Mouse (Mus musculus) spleen, postnatal 14 days (tissue): ENCODE data around the gene Ptpn4.

ENCODE experiments used
- DNase-seq, 2 experiments: peaks; one replicate each; pipeline ENCODE4 v3.0.0; 2021 to 2022; ENCODE audit warnings: low spot score in 2 of 2

Gene Ptpn4

DNA sequence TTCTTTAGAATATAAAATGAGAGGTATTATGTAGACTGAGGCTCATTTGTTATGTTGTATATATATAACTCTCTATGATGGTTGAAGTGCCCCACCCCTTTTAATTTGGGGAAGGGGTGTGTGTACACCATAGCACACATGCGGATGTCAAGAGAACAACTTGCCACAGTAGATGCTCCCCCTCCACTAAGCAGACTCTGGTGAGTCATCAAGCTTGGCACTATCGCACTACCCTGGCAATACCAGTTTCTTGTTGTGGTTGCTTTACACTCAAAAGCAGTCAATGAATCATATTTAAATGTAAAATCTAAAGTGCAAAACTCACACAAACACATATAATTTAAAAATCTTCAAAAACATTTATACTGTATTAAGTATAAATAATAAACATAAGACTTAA, 31.4 kb downstream of the Ptpn4 start:
- DNase-seq = no peak

DNA sequence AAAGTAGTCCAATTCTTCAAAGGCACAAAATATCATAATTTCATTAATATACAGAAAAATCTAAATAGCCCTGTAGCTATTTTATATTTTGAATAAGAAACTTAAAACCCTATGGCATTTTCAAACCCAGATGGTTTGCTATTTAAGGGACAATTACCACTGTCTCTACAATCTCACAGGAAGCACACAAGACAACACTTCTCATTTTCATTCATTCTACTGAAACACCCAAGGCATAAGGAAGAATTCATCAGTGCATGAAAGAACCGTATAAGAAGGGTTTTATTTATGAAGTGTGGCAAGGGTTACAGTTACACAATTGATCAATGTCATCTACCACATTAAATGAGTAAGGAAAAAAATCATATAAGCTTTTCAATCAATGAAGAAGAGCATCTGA, 32.8 kb downstream of the Ptpn4 start:
- DNase-seq = no peak

DNA sequence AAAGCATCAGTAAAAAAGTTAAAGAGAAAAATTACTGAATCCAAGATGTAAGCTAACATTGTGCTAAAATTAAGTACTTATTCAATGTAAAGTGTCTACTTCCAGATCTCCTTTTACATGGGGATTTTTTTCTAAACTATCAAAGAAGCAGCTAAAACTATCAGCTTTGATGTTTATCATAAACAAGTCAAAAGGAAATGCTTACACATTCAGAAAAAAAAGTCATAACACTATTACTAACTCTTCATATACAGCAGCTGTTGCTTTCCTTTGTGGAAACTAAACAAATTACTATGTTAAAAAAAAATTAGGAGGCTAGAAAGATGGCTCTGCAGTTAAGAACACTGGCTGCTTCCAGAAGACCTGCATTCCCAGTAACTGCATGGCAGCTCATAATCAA, 42.2 kb downstream of the Ptpn4 start:
- no peak for DNase-seq

DNA sequence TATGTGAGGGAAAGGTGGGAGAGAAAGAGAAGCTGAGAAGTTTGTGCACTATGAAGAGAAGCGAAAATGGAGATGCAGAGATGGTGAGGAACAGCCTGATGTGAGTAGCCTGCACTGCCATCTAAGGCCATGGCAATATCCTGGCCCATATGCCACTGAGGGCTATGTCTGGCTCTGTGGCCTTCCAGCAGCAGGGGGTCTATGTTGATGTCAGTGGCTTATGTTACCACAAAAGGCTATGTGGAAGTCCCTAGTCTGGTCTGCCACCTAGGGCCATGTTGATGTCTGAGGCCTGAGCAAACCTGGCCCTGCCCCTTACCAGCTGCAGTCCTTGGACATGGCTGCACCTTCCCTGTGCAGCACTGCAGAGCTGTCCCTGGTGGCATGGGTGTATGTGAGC, 43.1 kb downstream of the Ptpn4 start:
- DNase-seq = no peak

DNA sequence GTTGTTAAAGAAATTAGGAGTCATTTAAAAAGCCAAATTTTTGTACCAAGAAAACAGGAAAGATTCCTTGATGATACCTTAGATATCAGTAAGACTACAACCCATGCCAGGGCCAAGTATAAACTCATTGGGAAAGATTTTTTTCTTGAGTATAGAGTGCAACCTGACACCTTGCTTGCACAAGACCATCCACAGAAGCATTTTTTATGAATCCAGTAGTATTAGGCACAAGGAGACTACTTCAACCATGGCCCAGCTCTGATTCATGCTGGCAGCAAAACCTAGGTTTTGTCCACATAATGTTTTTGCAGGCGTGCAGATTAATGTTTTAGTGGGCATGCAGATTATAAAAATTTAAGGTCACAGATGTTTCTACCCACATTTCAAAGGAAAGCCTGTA, 46.8 kb downstream of the Ptpn4 start:
- DNase-seq = no peak

DNA sequence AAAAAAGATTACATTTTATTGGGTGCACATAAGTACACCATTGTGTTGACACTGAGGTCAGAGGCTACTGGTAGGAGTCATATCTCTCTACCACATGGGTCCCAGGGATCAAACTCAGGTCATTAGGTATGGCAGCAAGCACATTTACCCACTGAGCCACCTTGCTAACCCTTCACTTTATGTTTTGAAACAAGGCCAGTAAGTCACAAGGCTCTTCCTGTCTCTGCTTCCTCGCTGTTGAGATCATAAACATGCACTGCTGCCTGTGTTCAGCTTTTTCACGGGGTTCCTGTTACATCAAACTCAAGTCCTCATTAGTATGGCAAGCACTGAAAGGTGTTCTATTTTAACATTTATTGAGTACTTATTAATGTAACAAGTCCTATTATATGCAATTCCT, 61.5 kb downstream of the Ptpn4 start:
- no peak for DNase-seq

DNA sequence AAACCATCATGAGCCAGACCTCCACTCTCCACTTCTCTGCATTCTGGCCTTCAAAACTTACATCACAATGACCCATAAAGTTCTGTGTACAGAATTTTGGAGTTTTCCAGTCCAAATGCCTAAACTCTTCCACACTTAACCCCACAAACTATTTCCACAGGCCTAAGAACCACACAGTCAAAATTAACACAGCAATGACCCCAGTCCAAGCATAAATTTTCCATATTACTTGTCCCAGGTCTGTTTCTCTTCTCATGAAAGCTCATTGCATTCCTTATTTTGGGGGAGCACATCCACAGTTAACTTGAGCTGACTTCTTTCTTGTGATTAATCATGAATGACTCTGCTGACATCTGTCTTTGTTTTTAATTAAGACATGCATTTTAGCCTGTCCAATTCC, 101.7 kb downstream of the Ptpn4 start:
- DNase-seq = no peak

DNA sequence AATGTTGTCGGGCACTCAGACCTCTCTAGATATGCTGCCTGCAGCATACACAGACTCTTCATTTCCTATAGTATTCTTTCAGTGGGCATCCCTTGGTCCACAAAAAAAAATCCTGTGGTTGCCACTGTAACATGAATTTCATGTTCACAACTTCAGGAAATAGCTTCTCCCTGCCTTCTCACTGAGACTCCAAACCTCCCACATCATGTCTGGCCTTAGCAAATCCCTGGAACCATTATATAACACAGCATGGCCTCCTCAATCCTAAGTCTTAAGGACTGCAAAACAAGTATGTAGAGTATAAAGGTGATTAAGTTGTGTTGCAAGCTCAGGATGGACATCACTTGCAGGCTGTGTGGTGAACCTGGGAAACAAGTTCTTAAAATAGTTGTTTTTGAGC, 102.6 kb downstream of the Ptpn4 start:
- no peak for DNase-seq

DNA sequence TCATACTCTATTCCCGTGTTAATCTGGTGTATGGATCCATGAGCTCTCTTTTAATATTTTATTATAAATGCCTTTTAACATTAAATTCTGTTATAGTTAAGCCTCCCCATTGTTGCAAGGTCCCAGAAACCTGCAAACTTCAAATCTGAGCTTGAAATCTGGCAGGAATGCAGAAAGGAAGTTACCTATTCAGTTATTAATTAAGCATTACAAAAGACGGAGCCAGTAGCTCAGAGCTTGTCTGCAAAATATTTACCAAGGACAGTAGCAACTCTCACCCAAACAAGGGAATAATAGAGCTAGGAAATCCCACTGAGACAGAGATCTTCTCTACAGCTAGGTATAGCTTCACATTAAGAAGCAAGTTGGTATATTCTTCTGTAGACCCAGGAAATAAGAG, 106.2 kb downstream of the Ptpn4 start:
- no peak for DNase-seq

DNA sequence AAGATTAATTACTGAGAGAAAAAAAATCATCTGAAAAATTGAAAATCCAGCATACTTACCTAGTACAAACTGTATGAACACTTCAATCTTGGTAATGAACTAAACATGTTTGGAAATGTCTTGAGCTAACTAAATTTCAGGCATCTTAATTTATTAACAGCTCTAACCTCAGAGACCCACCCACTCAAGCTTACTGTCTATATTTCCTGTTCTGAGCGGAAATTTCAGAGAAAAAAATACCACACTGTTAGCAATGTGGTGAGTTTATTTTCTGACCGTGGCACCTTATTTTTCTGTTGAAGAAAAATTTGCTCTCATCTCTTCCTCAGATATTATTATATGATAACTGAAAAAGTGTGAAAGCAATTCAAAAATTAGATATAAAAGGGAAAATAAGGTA, 124.4 kb downstream of the Ptpn4 start:
- no peak for DNase-seq

DNA sequence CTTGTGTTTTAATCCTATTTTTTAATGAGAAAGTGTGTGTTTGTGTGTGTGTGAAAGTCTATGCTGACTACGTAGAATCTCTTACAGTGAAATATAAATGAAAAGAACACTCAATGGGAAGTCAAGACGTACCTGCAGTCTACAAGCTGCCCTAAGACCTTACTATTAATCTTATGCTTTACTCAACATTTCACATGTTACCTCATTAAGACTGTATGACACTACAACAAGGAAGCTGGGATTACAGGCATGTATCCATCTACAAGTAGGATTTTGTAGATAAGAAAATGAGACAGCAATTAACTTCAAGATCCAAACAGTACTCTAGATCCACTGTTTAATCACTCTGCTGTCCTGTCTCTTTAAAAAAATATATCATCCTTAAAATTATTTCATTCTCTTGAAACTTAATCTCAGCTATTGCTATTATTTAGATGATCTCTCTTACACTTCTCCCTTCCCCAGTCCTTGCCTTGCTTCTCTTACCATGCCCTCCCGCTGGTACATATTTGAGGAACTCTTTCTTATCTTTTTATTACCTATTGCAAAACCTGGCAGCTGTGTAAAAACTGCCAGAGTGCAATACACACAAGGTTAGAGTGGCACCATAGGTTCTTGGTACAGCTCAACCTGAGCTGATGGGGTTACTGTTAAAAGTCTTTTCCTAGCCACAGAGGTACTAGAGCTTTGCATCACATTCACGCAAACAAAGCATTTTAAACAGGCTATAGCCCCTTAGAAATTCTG, 130.8 kb downstream of the Ptpn4 start:
- DNase-seq = no peak

DNA sequence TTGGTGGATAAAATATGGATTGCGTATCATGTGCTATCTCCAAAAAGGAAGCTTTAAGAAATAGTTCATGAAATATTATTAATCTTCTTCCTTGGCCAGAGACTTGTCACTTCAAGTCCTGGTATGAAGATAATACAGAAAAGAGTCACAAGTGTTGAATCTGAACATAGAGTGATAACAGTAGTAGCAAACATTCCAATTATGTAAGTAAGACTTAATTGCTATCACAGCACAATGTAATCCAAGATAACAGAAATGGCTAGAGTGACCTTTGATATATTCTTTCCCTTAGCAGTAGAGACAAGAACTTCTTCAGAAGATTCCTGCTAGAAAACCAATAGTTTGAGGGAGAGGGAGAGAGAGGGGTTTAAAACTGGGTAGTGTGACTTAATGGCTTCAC, 140.6 kb downstream of the Ptpn4 start:
- DNase-seq = no peak

DNA sequence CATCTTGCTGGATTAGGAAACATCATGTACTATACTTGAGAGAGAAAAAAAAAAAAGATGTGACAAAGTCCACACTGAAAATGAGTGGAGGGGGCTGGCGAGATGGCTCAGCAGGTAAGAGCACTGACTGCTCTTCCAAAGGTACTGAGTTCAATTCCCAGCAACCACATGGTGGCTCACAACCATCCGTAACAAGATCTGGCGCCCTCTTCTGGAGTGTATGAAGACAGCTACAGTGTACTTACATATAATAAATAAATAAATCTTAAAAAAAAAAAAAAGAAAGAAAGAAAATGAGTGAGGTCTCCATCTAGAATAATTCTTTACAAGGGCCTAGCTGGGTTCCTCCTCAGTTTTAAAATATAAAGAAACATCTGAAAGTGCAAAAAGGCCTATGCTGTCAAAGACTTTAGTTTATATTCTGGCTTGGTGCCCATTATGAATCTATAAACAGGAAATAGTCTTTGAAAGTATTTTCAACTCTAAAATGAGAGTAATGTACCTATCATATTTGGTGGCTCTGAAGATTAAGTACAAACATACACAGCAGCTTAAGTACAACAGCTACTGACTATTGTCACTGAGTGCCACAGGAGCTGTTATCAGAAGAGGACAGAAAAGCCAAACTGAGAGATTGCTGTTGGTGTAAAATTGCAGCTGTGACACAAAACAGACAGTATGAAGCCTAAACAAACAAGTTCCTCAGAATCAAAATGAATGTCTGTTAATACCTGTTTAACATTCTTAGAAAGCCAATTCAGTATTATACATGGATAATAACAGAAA, 151.4 kb downstream of the Ptpn4 start:
- no peak for DNase-seq

DNA sequence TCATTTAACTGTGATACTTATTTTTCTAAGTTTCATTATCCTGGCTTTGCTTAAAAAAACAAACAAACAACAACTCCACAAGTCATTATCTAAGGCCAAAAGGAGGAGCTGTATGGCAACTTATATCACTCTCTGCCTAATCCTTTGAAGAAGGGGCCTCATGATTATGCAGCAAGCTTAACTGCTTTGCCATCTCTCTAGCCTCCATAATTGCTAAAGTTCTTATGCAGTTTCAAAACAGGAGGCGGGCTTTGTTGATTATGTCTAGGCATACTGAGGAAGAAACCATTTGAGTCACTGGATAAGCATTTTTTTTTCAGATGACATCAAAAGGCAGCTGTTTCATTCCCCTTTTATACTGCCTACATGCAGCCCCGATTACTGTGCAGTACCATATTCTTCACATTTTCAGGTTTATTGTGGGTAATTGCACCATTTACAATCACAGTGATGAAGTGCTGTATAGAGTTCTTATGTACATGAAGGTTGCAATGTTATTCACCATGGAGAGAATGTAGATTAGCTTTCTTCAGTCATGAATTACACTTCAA, 155.7 kb downstream of the Ptpn4 start:
- no peak for DNase-seq

DNA sequence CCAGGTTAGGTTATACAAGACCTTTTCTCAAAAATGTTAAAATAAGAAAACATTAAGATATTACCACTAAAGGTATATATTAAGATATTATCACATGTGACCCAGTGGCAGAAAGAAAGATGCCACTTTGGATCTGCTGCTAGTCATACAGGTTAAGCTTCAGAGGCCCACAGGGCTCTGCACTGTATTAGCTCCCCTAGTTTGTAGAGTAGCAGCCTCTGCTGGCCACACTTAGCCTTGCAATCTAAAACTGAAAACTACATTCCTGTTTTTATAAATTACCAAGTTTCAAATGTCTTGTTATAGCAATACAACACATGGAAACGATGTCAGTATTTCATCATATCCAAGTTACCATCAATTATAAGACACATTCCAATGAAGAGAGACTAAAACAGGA, 162.4 kb downstream of the Ptpn4 start:
- no peak for DNase-seq

DNA sequence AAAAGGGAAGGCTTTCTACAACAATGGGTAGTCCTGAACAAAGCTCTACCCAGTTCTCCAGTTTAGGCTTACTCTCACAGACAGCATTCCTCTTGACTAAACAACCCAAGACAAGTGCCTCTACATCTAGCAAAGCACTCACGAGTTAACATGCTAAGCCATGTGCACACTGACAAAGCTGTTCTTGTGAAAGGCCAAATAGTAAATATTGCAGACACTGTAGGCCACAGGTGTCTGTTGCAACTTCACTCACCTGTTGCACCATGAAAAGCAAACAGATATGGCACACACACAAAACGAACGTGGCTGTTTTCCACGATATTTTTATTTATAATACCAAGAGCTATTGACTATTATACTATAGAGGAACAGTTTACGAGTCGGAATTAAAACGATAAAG, 170.5 kb downstream of the Ptpn4 start:
- no peak for DNase-seq

DNA sequence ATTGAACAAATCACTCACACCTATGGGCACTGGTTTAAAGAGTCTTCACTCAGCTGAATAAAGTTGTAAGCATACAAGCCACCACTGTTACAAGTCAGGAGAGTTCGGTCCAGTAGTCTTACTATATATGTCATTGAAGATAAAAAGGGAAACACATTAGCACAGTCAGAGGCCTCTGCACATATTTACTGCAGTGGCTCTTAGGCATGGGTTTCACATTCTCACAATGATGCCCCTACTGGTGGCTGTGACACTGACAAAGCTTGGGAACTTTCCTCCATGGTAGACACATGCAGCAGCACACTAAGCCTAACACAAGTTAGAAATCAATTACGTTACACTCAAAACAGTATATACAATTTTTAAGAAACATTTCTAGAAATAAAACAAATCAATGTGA, 183.1 kb downstream of the Ptpn4 start:
- DNase-seq = no peak

DNA sequence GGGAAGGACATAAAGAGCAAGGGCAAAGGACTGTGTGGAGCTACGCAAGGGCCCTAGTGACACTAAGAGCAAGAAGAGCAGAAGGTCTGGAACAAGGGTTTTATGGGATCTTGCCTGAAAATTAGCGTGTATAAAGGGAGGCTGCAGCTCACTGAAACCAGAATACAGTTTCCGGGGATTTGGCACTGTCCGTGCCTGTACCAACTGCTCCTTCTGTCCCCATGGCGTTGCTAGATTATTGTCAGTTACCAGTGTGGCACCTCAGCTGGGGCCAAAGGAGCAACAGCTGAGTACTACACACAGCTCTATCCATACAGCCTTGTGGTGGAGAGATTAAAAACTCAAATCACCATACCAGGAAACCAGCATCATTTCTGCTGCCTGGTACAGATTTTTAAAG, 187.0 kb downstream of the Ptpn4 start:
- no peak for DNase-seq

DNA sequence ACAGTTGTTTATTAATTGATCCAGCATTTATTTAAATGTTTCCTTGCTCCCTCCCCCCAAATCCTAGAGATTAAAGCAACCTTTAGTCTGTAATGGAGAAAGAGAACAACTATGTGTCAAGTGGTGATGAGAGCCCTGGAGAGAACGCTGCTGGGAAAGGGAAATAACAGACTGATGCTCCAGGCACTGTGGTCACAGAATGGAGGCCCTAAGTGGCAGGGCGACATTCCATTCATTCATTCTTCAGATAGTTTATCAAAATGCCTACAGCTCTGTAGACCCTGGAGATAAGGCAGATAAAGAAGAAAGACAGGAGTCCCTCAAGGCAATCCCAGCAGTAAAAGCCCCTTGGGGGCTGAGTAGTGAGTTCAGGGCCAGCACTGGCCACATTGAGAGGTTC, 187.8 kb downstream of the Ptpn4 start:
- DNase-seq = no peak

DNA sequence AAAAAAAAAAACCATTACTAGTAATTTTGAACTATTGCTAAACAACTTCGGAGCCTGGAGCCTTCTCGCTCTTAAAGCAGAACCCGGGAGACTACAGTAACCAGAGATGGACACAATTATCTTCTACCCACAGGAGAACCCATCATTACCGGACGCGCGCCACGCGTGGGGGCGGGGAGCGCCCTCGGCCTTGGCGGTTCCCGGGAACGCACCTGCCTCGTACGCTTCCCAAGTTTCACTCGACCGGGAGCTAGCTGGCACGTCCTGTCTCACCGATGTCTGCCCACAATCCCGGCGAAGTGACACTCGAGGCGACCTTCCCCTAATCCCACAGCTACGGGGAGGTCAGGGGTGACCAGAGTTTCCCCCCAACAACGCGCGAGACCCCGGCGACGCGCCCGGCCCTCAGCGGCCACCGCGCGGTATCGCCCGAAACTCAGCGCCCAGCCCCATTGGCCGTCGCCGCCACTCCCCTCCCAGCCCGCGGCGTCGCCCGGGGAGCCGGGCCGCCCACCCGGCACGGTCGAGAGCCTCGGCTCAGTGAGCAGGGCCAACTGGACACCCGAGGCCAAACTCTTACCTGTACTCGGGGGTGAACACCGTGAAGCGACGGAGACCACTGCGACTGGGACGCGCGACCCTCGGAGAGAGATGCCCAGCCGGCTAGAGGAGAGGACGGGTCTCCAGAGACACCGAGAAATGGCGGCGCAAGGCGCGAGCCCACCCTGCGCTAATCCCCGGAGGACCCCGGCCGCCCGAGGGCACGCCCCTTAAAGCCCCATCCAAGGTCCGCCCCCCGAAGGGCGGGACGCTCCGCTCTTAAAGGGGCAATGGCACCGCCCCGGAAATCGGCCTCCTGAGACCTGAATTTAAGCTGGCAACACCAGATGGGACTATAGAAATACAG, 189.0 kb downstream of the Ptpn4 start, which contains the start of gene Epb41l5:
Gene Epb41l5 (minus strand): TSS at position 796 of the 907 bp plus-strand sequence.
- DNase-seq = peak; percentile 51 to 60

DNA sequence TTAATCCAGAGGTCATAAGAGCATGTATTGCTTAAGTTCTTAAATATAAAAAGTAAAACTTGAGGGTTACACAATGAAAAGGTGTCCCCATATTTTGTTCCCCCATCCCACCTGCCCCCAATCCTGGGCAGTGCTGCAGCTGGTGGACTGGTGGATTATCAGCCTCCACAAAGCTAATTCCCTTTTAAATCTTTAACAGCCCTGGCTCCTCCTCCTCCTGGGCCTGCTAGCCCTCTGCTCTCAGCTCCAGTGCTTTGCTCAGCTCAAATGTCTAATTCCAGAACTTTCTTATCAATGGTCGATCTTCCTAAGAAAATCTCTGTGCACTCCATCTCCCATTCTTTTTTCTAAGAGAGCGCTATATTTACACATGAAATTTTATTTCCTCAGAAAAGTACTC, 191.1 kb downstream of the Ptpn4 start:
- no peak for DNase-seq

DNA sequence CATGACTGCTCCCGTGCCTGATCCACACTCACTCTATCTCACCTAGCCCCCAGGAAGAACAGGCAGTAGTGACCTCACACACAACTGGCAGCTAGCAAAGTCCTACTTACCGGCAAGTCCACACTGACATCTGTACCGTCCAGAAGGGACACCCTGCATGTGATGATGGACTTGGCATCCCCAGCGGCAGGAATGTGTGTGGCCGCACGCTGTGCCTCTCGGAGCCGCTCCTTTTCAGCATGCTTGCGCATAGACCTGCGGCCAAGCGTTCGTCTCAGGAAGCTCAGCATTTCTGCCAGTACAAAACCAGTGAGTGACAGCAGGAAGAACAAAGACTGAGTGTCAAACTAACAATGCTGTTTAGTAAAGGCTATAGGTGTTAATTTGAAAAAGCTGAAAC, 195.0 kb downstream of the Ptpn4 start:
- no peak for DNase-seq
